Mouse (Mus musculus) heart, embryonic 13.5 days (tissue): Measurements from ENCODE around the gene Cenps. TPM values are rescaled to one million over a fixed set of nuclear protein-coding genes. Genes with fewer than 3 reads are reported as not detected.
"Not testable (repeated sequence)": the region's sequence is repeated elsewhere in the genome, so short reads cannot be mapped to it uniquely, and the experiment has no call there.

Source experiments
- ATAC-seq: fragments of 200-750 bp; cut with Nextera tagmentation; 2 replicates; pipeline ENCODE4 v1.8.0; 2017; ENCODE audit warnings: moderate TSS enrichment; ENCODE audit not compliant: insufficient number of reproducible peaks, low FRiP score, low TSS enrichment; ENCODE audit errors: extremely low read depth
- H3K27ac ChIP-seq: fragments of 300-500 bp; sonication (generic); replicated peaks from 2 replicates; pipeline ENCODE4 v1.5.1; 2015; ENCODE audit warnings: moderate library complexity, mild to moderate bottlenecking, inconsistent platforms
- H3K27me3 ChIP-seq: fragments of 300-500 bp; sonication (generic); replicated peaks from 2 replicates; pipeline ENCODE4 v1.6.1; 2015; ENCODE audit warnings: mild to moderate bottlenecking, inconsistent platforms
- H3K36me3 ChIP-seq: fragments of 300-500 bp; sonication (generic); 2 replicates; pipeline ENCODE4 v1.6.1; 2015; ENCODE audit warnings: mild to moderate bottlenecking, inconsistent platforms
- H3K4me1 ChIP-seq: fragments of 300-500 bp; sonication (generic); 2 replicates; pipeline ENCODE4 v1.6.1; 2015; ENCODE audit warnings: inconsistent platforms
- H3K4me2 ChIP-seq: fragments of 300-500 bp; sonication (generic); 2 replicates; pipeline ENCODE4 v1.6.1; 2015; ENCODE audit warnings: inconsistent platforms, mild to moderate bottlenecking, moderate library complexity
- H3K4me3 ChIP-seq: fragments of 300-500 bp; sonication (generic); 2 replicates; pipeline ENCODE4 v1.5.1; 2015; ENCODE audit warnings: moderate library complexity, mild to moderate bottlenecking, inconsistent platforms
- H3K9ac ChIP-seq: fragments of 300-500 bp; sonication (generic); 2 replicates; pipeline ENCODE4 v1.6.1; 2015; ENCODE audit warnings: inconsistent platforms, mild to moderate bottlenecking, moderate library complexity
- H3K9me3 ChIP-seq: fragments of 300-500 bp; sonication (generic); 2 replicates; pipeline ENCODE4 v1.6.1; 2016; ENCODE audit warnings: inconsistent platforms
- WGBS: fragments of 180-500 bp; shearing (Covaris S2); methylation state at CpG from one replicate; pipeline ENCODE4 v1.1.7; 2015; ENCODE audit warnings: mixed read lengths; 5-methylcytosine and 5-hydroxymethylcytosine counted together
- polyA plus RNA-seq: library from polyadenylated mRNA; unstranded; fragments of >200 nt; fragmentation: Nextera tagmentation; extraction: Ambion mirVana; gene quantifications from 2 replicates; pipeline ENCODE4 v1.2.1, GENCODE M21; 2015

Gene Cenps
- polyA plus RNA-seq, 1 experiment from 2014 or later: 25.6 TPM

DNA sequence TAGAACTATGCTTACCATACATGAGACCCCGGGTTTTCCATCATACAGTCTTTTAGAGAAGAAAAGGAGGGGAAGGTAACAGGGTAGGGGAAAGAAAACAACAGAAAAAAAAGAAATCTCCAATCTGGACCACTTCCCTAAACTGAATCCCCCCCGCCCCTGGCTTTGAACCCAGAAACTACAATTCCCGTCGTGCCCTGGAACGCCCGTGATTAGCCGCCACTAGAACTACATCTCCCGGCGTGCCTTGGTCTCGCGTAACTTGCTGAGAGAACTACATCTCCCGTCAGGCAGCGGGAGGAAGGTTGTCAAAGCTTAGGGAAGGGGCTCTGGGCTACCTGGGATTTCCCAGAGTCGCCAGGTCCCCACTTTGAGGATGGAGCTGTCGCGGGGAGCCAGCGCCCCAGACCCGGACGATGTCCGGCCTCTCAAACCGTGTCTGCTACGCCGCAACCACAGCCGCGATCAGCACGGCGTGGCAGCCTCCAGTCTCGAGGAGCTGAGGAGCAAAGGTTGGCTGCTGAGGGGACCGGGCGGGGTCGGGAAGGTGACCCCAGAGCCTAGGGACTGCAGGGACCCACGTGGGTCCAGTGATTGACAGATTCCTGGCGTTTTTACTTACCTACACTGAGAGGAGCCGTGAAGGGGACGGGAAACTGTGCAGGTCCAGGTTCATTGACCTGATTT is 33.4 kb downstream of the Cenps start, which contains the start of gene Dffa:
TSS of gene Dffa (plus strand) at position 272 of the 687 bp plus-strand sequence.
- peaks cover 30% of the 10 kb centered on the region for H3K36me3 ChIP-seq
- peak within 1 kb of the TSS; percentile 94 for H3K9ac ChIP-seq
- peak within 1 kb of the TSS; percentile 74 for H3K4me3 ChIP-seq
- no peaks in the 10 kb centered on the region for H3K9me3 ChIP-seq
- 0 out of 2 replicates have a peak within 1 kb of the TSS, but pooled peaks have one; percentile 30 for H3K27ac ChIP-seq
- H3K27me3 ChIP-seq: no peaks in the 10 kb centered on the region
- peak within 1 kb of the TSS; percentile 92 for H3K4me2 ChIP-seq
- ATAC-seq: peak; percentile 74
- under 1% methylated on average over 35 of the region's 35 CpGs for WGBS
- peaks cover 14% of the 10 kb centered on the region for H3K4me1 ChIP-seq

DNA sequence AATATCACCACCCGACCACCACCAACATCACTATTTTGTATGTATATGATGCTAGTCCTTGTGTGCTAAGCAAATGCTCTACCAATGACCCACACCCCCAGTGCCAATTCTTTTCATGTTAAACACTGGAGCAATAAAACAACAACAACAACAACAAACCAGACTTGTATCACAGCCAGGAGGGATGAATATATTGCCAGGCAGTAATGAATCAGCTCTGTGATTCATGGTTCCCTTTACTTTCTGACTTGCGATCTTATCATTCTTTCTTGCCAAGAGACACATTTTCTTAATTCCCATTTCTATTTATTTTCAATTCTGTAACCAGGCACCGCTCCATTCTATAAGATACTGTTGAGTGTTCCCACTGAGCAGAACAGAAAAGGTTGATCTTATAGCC is 36.0 kb downstream of the Cenps start:
- Histone ChIP-seq H3K9ac (no peak overlapping the region), H3K4me3 (no peak overlapping the region), H3K4me2 (no peak overlapping the region), H3K27me3 (no peaks in the 10 kb centered on the region), H3K4me1 (peaks cover 32% of the 10 kb centered on the region), H3K9me3 (no peaks in the 10 kb centered on the region), H3K27ac (no peak overlapping the region), H3K36me3 (peaks cover 5% of the 10 kb centered on the region)
- ATAC-seq: no peak
- WGBS: 75% methylated on average over 3 of the region's 3 CpGs

DNA sequence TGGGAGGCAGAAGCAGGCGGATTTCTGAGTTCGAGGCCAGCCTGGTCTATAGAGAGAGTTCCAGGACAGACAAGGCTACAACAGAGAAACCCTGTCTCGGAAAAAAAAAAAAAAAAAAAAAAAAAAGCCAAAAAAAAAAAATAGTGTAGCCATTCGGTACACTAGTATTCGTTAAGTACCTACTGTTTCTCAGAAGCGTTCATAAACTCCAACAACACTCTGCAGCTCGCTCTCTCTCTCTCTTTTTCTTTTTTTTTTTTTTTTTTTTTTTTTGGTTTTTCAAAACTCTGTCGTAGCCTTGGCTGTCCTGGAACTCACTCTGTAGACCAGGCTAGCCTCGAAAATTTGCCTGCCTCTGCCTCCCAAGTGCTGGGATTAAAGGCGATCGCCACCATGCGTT is 37.0 kb downstream of the Cenps start:
- not testable (repeated sequence) for H3K27ac ChIP-seq, H3K27me3 ChIP-seq, ATAC-seq, H3K9me3 ChIP-seq, H3K9ac ChIP-seq, H3K36me3 ChIP-seq
- Histone ChIP-seq H3K4me1 (peaks cover 32% of the 10 kb centered on the region), H3K4me3 (peak overlapping the region; percentile 99; the same call in 1 of the 2 replicates), H3K4me2 (0 out of 2 replicates have a peak overlapping the region, but pooled peaks have one; percentile 98)
- 81% methylated on average over 12 of the region's 12 CpGs for WGBS

DNA sequence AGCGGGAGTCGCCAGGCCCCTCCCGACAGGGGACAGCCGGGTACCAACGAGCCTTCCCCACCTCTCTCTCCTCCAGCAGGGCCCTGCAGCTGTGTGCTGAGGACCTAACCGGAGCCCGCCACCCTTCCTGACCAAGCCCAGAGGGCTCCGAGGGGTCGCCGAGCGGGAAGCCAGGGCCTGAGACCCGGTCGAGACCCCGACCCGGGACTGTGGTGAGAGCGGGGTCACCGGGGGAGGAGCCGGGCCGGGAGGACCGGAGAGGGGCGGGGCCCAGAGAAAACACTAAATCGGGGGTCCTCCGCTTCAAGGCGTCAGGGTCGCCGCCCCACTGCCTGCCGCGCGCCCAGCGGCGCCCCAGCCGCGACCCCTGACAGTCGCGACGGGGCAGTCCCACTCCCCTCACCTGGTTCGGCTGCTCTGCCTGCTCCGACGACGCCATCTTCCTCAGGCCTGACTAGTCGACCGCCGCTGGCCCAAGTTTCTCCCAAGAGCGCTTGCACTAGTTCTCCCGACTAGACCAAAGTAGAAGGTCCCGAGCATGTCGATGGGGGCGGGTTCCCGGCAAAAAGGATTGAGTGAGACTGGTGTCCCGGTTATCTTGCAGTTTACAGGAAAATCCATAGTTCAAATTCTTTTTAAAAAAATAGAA is 37.9 kb downstream of the Cenps start, which contains the start of gene Pex14:
TSS of gene Pex14 (minus strand) at position 508 of the 649 bp plus-strand sequence.
- H3K9ac ChIP-seq: peak within 1 kb of the TSS; percentile 96
- H3K36me3 ChIP-seq: peaks cover 3% of the 10 kb centered on the region; the same call in 1 of the 2 replicates
- ATAC-seq: peak; percentile 80
- peak within 1 kb of the TSS; percentile 99 for H3K4me3 ChIP-seq
- peak within 1 kb of the TSS; percentile 98 for H3K4me2 ChIP-seq
- H3K9me3 ChIP-seq: no peaks in the 10 kb centered on the region
- H3K4me1 ChIP-seq: peaks cover 23% of the 10 kb centered on the region
- under 1% methylated on average over 50 of the region's 50 CpGs for WGBS
- H3K27me3 ChIP-seq: no peaks in the 10 kb centered on the region
- H3K27ac ChIP-seq: peak within 1 kb of the TSS; percentile 46

DNA sequence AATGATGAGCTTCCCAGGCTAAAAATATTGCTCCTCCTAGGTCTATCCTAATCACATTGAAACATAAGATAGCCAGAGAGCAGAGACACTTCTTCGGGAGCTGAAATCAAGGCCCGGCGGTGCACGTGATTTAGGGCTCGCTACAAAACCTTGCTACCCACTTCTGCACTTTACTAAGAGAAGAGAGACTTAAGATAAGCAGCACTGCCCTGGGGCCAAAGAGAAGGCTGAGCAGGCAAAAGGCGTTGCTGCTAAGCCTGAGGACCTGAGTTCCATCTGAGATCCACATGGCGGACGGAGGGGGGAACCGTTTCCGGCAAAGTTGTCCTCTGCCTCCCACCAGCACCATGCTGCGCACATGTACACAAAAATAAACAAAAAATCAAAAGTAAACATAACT is 38.9 kb downstream of the Cenps start:
- peak overlapping the region; percentile 99 for H3K4me3 ChIP-seq
- peak overlapping the region; percentile 96 for H3K9ac ChIP-seq
- peak overlapping the region; percentile 46; the same call in 1 of the 2 replicates for H3K27ac ChIP-seq
- H3K4me1 ChIP-seq: peaks cover 21% of the 10 kb centered on the region
- H3K36me3 ChIP-seq: peaks cover 11% of the 10 kb centered on the region
- H3K27me3 ChIP-seq: no peaks in the 10 kb centered on the region
- ATAC-seq: no peak
- peak overlapping the region; percentile 98 for H3K4me2 ChIP-seq
- WGBS: 9% methylated on average over 11 of the region's 11 CpGs
- no peaks in the 10 kb centered on the region for H3K9me3 ChIP-seq

DNA sequence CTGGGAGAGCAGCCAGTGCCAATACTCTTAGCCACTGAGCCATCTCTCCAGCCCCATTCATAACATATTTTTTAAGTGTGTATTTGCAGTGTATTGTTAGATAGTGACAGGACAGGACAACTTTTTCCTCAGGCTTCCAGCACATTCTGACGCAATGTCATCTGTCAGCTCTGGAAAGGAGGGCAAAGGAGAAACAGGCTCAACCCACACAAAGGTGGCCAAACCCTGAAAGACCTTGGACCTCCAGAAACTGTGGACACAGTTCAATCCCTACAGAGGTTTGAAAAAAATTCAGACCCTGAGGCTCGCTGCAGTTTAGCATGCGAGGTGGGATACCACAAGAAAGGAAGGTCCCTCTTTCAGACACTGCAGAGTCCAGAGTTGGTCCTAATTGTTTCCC is 39.5 kb downstream of the Cenps start:
- H3K4me2 ChIP-seq: peak overlapping the region; percentile 98
- H3K27me3 ChIP-seq: no peaks in the 10 kb centered on the region
- H3K9ac ChIP-seq: peak overlapping the region; percentile 96
- H3K27ac ChIP-seq: no peak overlapping the region
- peaks cover 17% of the 10 kb centered on the region for H3K36me3 ChIP-seq
- H3K9me3 ChIP-seq: no peaks in the 10 kb centered on the region
- H3K4me3 ChIP-seq: peak overlapping the region; percentile 99
- 70% methylated on average over 3 of the region's 3 CpGs for WGBS
- H3K4me1 ChIP-seq: peaks cover 21% of the 10 kb centered on the region
- no peak for ATAC-seq

DNA sequence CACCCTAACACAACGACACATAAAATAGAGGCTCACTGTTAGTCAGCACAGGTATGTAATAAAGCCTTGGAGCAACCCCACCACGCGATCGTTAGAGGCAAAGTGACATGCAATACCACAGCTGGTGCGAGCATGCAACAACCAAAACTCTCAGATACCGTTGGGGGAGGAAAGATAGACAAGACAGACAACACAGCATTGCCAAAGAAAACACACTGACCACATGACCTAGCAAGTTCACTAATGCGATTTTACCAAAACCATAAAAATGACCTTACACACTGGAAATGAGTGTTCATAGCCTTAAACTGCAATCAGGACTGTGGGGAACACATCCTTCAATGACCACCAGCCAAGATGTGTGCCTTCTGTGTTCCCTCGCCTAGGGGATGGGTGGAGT is 46.1 kb downstream of the Cenps start:
- 71% methylated on average over 8 of the region's 8 CpGs for WGBS
- no peaks in the 10 kb centered on the region for H3K9me3 ChIP-seq
- H3K4me3 ChIP-seq: no peak overlapping the region
- no peak for ATAC-seq
- H3K27me3 ChIP-seq: no peaks in the 10 kb centered on the region
- H3K36me3 ChIP-seq: peaks cover 26% of the 10 kb centered on the region
- H3K4me1 ChIP-seq: peaks cover 9% of the 10 kb centered on the region; the same call in 1 of the 2 replicates
- no peak overlapping the region for H3K4me2 ChIP-seq
- no peak overlapping the region for H3K27ac ChIP-seq
- H3K9ac ChIP-seq: no peak overlapping the region

DNA sequence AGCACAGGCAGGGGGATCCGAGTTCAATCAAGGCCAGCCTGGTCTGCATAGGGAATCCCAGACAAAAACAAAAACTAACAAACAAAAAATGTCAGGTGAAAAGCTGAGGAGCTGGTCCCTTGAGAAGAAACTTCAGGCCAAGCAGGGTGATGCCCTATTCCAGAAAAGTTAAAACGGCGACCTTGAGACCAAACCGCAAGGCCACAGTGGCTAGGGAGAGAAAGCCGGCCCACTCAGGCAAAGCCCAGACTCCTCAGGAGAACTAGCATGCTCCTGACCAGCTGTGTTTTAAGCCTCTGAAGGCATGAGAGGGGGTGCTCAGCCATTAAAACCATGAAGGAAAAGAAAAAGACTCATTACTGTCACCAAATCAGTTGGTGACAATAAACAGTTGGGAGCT is 52.0 kb downstream of the Cenps start:
- H3K9ac ChIP-seq: peak overlapping the region; percentile 37; the same call in 1 of the 2 replicates
- H3K4me2 ChIP-seq: no peak overlapping the region
- H3K4me3 ChIP-seq: no peak overlapping the region
- H3K4me1 ChIP-seq: peaks cover 27% of the 10 kb centered on the region
- ATAC-seq: no peak
- no peaks in the 10 kb centered on the region for H3K9me3 ChIP-seq
- H3K27me3 ChIP-seq: no peaks in the 10 kb centered on the region
- H3K27ac ChIP-seq: no peak overlapping the region
- 71% methylated on average over 5 of the region's 5 CpGs for WGBS
- 0 out of 2 replicates have a peak, but pooled peaks cover 4% of the 10 kb centered on the region for H3K36me3 ChIP-seq

DNA sequence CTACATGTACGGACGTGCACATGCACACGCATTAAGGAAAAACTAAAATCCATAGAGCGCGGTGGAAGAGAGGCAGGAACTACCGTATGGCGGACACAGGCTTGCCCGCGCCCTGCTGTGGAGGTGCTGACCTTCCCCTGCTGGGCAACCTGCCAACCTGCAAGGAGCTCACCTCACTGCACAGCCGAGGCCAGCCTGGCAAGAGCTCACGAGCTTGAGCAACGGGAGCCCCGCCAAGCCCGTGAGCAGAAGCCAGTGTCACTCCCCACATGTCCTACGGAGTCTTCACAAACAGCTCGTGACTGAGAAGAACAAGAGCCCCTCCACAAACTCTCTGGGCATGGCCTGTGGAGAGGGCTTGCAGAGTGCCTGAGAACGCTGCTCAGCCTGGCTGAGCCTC is 55.9 kb downstream of the Cenps start:
- H3K27me3 ChIP-seq: no peaks in the 10 kb centered on the region
- no peak overlapping the region for H3K4me3 ChIP-seq
- H3K4me1 ChIP-seq: peaks cover 48% of the 10 kb centered on the region
- 0 out of 2 replicates have a peak, but pooled peaks cover 4% of the 10 kb centered on the region for H3K36me3 ChIP-seq
- peak overlapping the region; percentile 87 for H3K27ac ChIP-seq
- 50% methylated on average over 17 of the region's 17 CpGs for WGBS
- peak; percentile 32; the same call in 1 of the 2 replicates for ATAC-seq
- peak overlapping the region; percentile 65 for H3K9ac ChIP-seq
- H3K9me3 ChIP-seq: no peaks in the 10 kb centered on the region
- peak overlapping the region; percentile 58 for H3K4me2 ChIP-seq

DNA sequence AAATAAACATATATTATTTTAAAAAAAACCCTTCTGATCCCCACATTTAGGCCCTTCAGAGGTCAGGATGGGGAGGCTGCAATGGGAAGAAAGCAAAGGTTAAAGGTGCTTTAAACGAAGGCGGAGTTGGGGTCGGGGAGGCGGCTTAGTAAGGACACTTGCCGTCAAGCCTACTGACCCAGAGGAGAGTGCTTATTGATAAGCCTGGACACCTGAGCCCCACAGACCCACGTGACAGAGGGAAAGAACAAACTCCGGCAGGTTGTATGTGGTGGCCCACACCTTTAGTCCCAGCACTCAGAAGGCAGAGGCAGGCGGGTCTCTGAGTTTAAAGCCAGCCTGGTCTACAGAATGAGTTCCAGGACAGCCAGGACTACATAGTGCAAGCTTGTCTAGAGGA is 57.3 kb downstream of the Cenps start:
- Histone ChIP-seq H3K4me2 (no peak overlapping the region), H3K4me1 (peaks cover 54% of the 10 kb centered on the region), H3K4me3 (no peak overlapping the region), H3K36me3 (peaks cover 11% of the 10 kb centered on the region), H3K27ac (no peak overlapping the region), H3K27me3 (no peaks in the 10 kb centered on the region), H3K9ac (no peak overlapping the region), H3K9me3 (no peaks in the 10 kb centered on the region)
- ATAC-seq: no peak
- 84% methylated on average over 8 of the region's 8 CpGs for WGBS

DNA sequence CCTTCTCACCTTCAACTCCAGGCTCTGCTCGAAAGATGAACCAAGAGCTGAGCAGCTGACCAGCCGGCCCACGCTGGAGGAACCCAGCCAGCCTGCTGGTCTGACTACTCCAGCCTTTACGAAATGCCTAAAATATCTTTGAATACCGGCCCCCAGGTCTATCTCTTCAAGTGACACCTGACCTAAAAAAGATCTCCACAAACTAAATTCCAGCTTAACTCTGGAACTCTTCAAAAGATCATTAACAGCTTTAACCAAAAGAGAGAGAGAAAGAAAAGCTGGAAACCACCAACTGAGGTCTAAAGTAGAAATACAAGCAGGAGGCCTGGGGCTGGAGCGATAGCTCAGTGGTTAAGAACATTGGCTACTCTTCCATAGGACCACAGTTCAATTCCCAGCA is 57.8 kb downstream of the Cenps start:
- ATAC-seq: no peak
- Histone ChIP-seq H3K9ac (peak overlapping the region; percentile 0; the same call in 1 of the 2 replicates), H3K36me3 (peaks cover 12% of the 10 kb centered on the region), H3K4me3 (no peak overlapping the region), H3K27ac (no peak overlapping the region; the same call in 1 of the 2 replicates), H3K27me3 (no peaks in the 10 kb centered on the region), H3K4me1 (peaks cover 54% of the 10 kb centered on the region), H3K9me3 (no peaks in the 10 kb centered on the region), H3K4me2 (no peak overlapping the region)
- 45% methylated on average over 6 of the region's 6 CpGs for WGBS
